Mouse (Mus musculus) lung, embryonic 14.5 days (tissue): ENCODE results near the gene E130114P18Rik. TPM values are rescaled to one million over a fixed set of nuclear protein-coding genes. Genes with fewer than 3 reads are reported as not detected.

ENCODE experiments used
- ATAC-seq: fragments of 200-750 bp; cut with Nextera tagmentation; 2 replicates; pipeline ENCODE4 v1.8.0; 2017; ENCODE audit warnings: mild to moderate bottlenecking, moderate TSS enrichment, moderate library complexity; ENCODE audit not compliant: insufficient read depth
- DNase-seq: peaks from one replicate; pipeline ENCODE4 v3.0.0-alpha.2; 2015
- H3K27ac ChIP-seq: fragments of 300-500 bp; sonication (generic); 2 replicates; pipeline ENCODE4 v1.5.1; 2014; ENCODE audit warnings: low read depth, mild to moderate bottlenecking, moderate library complexity
- H3K27me3 ChIP-seq: fragments of 300-500 bp; sonication (generic); 2 replicates; pipeline ENCODE4 v1.6.1; 2014; ENCODE audit warnings: low read length, control low read depth; ENCODE audit not compliant: insufficient read depth
- H3K36me3 ChIP-seq: fragments of 300-500 bp; sonication (generic); 2 replicates; pipeline ENCODE4 v1.6.1; 2014; ENCODE audit warnings: control low read depth; ENCODE audit not compliant: insufficient read depth
- H3K4me1 ChIP-seq: fragments of 300-500 bp; sonication (generic); 2 replicates; pipeline ENCODE4 v1.6.1; 2014; ENCODE audit warnings: antibody characterized with exemption, control low read depth; ENCODE audit not compliant: insufficient read depth
- H3K4me2 ChIP-seq: fragments of 300-500 bp; sonication (generic); 2 replicates; pipeline ENCODE4 v1.6.1; 2014; ENCODE audit warnings: mild to moderate bottlenecking
- H3K4me3 ChIP-seq: fragments of 300-500 bp; sonication (generic); 2 replicates; pipeline ENCODE4 v1.5.1; 2014; ENCODE audit warnings: low read depth, low read length
- H3K9ac ChIP-seq: fragments of 300-500 bp; sonication (generic); 2 replicates; pipeline ENCODE4 v1.6.1; 2014
- H3K9me3 ChIP-seq: fragments of 300-500 bp; sonication (generic); 2 replicates; pipeline ENCODE4 v1.6.1; 2016; ENCODE audit warnings: low read depth, low read length, control low read depth
- CTCF ChIP-seq: IDR thresholded peaks from 2 replicates; pipeline ENCODE4 v1.5.1; 2016; ENCODE audit warnings: antibody characterized with exemption, low read depth
- WGBS: fragments of 180-500 bp; shearing (Covaris S2); extraction: QIAGEN DNeasy Blood & Tissue Kit; methylation state at CpG from one replicate; pipeline ENCODE4 v1.1.7; 2014; 5-methylcytosine and 5-hydroxymethylcytosine counted together
- polyA plus RNA-seq: library from polyadenylated mRNA; unstranded; fragments of >200 nt; fragmentation: Nextera tagmentation; extraction: Ambion mirVana; gene quantifications from 2 replicates; pipeline ENCODE4 v1.2.1, GENCODE M21; 2014

The E130114P18Rik gene
- polyA plus RNA-seq, 1 experiment from 2014 or later: 0.84 TPM

- ATAC-seq: no peak
- 58% methylated on average over 4 of the region's 4 CpGs for WGBS
Measured at GRCm38 (mm10) chr4:97820474-97821259, 42.8 kb upstream of the E130114P18Rik start.

DNA sequence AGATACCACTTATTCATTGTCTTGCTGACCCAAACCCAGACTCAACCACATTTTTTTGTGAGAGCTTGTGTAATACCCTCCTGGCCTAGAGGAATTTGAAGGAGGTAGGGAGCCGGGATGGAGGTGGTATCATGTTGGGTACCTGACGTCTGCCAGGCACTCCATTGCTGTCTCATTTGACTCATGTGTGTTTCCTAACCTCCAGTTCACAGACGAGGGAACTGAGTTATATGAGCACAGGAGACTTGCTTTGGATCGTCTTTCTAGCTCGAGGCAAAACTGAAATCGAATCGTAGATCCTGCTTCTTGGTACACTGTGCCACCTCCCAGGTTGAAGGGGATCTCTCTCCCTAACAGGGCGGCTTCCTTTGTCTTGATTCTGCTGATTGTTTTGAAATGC is 41.2 kb upstream of the E130114P18Rik start:
- ATAC-seq: no peak
- H3K4me1 ChIP-seq: peaks cover 5% of the 10 kb centered on the region; the same call in 1 of the 2 replicates
- H3K9me3 ChIP-seq: no peaks in the 10 kb centered on the region
- TF ChIP-seq CTCF: no peak
- H3K36me3 ChIP-seq: no peaks in the 10 kb centered on the region
- DNase-seq: no peak
- WGBS: 86% methylated on average over 8 of the region's 8 CpGs
- no peak overlapping the region for H3K4me2 ChIP-seq
- no peak overlapping the region for H3K9ac ChIP-seq
- no peaks in the 10 kb centered on the region for H3K27me3 ChIP-seq
- no peak overlapping the region for H3K4me3 ChIP-seq
- H3K27ac ChIP-seq: no peak overlapping the region; the same call in 1 of the 2 replicates

More at GRCm38 (mm10) chr4:97820474-97821259, 42.8 kb upstream of the E130114P18Rik start:
- Histone ChIP-seq H3K27me3 (no peaks in the 10 kb centered on the region), H3K9me3 (no peaks in the 10 kb centered on the region), H3K4me2 (no peak overlapping the region), H3K27ac (no peak overlapping the region), H3K4me1 (peaks cover 8% of the 10 kb centered on the region), H3K4me3 (no peak overlapping the region), H3K9ac (no peak overlapping the region), H3K36me3 (no peaks in the 10 kb centered on the region)
- TF ChIP-seq CTCF: no peak
- no peak for DNase-seq

DNA sequence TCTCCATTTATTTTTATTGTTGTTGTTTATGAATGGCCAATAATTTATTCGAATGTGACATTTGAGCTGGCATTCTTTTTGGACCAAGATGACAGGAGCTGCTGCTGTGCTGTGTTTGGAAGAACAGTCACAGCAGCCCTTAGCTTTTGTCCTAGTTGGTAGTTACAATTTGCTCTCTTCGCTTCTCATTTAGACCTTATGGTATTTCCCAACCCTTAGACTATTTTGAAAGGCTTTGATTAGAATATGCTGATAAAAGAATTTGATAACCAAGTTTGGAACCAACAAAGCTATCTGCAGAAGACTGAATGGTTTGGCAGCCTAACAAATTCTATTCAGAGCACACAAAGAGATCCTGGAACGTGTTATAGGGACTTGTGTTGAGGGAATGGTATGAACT is 40.6 kb upstream of the E130114P18Rik start:
- H3K27me3 ChIP-seq: no peaks in the 10 kb centered on the region
- H3K27ac ChIP-seq: no peak overlapping the region
- no peak overlapping the region for H3K4me2 ChIP-seq
- H3K4me1 ChIP-seq: peaks cover 5% of the 10 kb centered on the region; the same call in 1 of the 2 replicates
- no peaks in the 10 kb centered on the region for H3K36me3 ChIP-seq
- no peak for DNase-seq
- no peak overlapping the region for H3K9ac ChIP-seq
- 84% methylated on average over 3 of the region's 3 CpGs for WGBS
- no peaks in the 10 kb centered on the region for H3K9me3 ChIP-seq
- no peak overlapping the region for H3K4me3 ChIP-seq
- no peak for TF ChIP-seq CTCF
- ATAC-seq: no peak

DNA sequence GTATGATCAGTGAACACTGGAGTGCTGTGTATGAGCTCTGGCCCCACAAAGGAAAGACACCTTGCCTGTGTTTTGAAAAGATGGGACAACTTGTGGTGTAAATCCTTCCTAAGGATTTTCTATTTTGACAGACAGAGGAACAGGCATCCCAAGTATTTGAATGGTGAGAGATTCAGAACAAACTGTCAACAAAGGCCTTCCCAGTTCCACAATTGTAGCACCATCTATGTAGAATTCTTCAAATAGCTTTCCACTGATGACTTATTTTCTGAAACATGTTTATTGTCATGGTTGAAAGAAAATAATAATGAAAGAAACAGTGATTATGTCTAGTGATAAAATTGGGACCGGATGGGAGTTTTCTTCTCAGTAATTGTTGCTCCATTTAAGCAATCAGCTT is 39.9 kb upstream of the E130114P18Rik start:
- no peak overlapping the region for H3K27ac ChIP-seq
- TF ChIP-seq CTCF: no peak
- WGBS: 78% methylated on average over 1 of the region's 1 CpGs

GRCm38 (mm10) chr4:97816753-97817152 is 38.9 kb upstream of the E130114P18Rik start:
- no peak for TF ChIP-seq CTCF
- peaks cover 5% of the 10 kb centered on the region; the same call in 1 of the 2 replicates for H3K4me1 ChIP-seq

More for the DNA sequence above, 39.9 kb upstream of the E130114P18Rik start:
- Histone ChIP-seq H3K36me3 (no peaks in the 10 kb centered on the region), H3K27me3 (no peaks in the 10 kb centered on the region), H3K4me2 (no peak overlapping the region), H3K9ac (no peak overlapping the region), H3K4me1 (peaks cover 5% of the 10 kb centered on the region; the same call in 1 of the 2 replicates), H3K9me3 (no peaks in the 10 kb centered on the region), H3K4me3 (no peak overlapping the region)
- DNase-seq: no peak
- ATAC-seq: no peak

DNA sequence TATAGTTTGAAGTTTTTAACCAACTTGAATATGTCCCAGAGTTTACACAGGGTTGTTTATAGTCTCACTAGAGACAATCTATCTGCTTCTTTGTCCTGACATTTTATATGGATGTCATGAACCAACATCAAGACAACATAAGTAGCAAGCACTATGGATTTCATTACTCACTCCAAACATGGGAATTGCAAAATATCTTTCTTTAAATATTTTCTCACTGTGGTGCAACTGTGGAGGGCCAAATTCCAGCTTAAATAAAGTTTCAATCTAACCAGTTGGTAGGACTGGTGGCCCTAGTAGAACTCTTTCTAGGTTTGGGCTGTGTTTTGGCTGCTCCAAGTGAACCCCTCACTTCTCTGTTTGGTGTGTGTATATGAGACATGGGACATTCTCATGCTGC is 38.1 kb upstream of the E130114P18Rik start:
- H3K27ac ChIP-seq: no peak overlapping the region
- ATAC-seq (no peak), DNase-seq (no peak)
- H3K9me3 ChIP-seq: no peaks in the 10 kb centered on the region
- no peaks in the 10 kb centered on the region for H3K27me3 ChIP-seq
- H3K4me3 ChIP-seq: no peak overlapping the region
- peaks cover 5% of the 10 kb centered on the region; the same call in 1 of the 2 replicates for H3K4me1 ChIP-seq
- H3K9ac ChIP-seq: no peak overlapping the region
- H3K36me3 ChIP-seq: no peaks in the 10 kb centered on the region
- TF ChIP-seq CTCF: no peak
- no peak overlapping the region for H3K4me2 ChIP-seq

More at GRCm38 (mm10) chr4:97816753-97817152, 38.9 kb upstream of the E130114P18Rik start:
- Histone ChIP-seq H3K27ac (no peak overlapping the region), H3K4me2 (no peak overlapping the region), H3K9me3 (no peaks in the 10 kb centered on the region), H3K9ac (no peak overlapping the region), H3K4me3 (no peak overlapping the region), H3K36me3 (no peaks in the 10 kb centered on the region), H3K27me3 (no peaks in the 10 kb centered on the region)
- WGBS: 67% methylated on average over 3 of the region's 3 CpGs
- ATAC-seq: no peak
- DNase-seq: no peak

DNA sequence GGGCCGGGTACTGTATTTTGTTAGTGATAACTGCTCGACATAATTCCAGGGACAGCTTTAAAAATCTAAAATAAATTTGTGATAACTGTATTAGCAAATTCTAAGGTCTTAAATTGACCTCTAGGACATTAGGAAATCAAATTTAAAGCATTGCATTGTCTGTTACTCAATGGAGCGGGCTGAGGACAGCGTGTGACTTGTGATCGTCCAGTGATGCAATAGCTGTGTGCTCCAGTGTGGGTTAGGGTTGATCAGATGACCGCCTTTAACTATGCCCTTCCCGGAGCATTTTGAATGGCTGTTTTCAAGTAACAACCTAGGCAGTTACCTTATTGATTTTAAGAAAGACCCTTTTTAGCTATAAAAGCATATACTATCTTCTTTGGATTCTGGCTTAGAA is 36.6 kb upstream of the E130114P18Rik start:
- no peak overlapping the region for H3K4me3 ChIP-seq
- H3K9ac ChIP-seq: no peak overlapping the region
- no peaks in the 10 kb centered on the region for H3K27me3 ChIP-seq
- H3K27ac ChIP-seq: no peak overlapping the region
- ATAC-seq (no peak), DNase-seq (no peak)
- H3K9me3 ChIP-seq: no peaks in the 10 kb centered on the region
- peaks cover 6% of the 10 kb centered on the region; the same call in 1 of the 2 replicates for H3K4me1 ChIP-seq
- no peak for TF ChIP-seq CTCF
- 83% methylated on average over 7 of the region's 7 CpGs for WGBS
- H3K36me3 ChIP-seq: no peaks in the 10 kb centered on the region
- no peak overlapping the region for H3K4me2 ChIP-seq
